Mouse (Mus musculus): ENCODE measurements around the gene Dazap1. TPM values are rescaled to one million over a fixed set of nuclear protein-coding genes. Genes with fewer than 3 reads are reported as not detected.
"Not testable (repeated sequence)": the region's sequence is repeated elsewhere in the genome, so short reads cannot be mapped to it uniquely, and the experiment has no call there.

Dazap1 gene
- polyA plus RNA-seq, 1 experiment from 2014 or later, result 53.1 TPM

GRCm38 (mm10) chr10:80237020-80237419, 24.3 kb upstream of the Dazap1 start:
- Histone ChIP-seq H3K4me1 (replicated peaks) (peaks cover 13% of the 10 kb centered on the region), H3K9me3 (no peaks in the 10 kb centered on the region), H3K27ac (no peak overlapping the region), H3K4me3 (replicated peaks) (no peak overlapping the region), H3K27me3 (replicated peaks) (no peaks in the 10 kb centered on the region), H3K36me3 (peaks cover 81% of the 10 kb centered on the region), H3K9ac (no peak overlapping the region), H3K4me2 (replicated peaks) (no peak overlapping the region)
- WGBS, result 91% methylated on average over 4 of the region's 4 CpGs
- ATAC-seq, result no peak

GRCm38 (mm10) chr10:80238306-80238705, 23.0 kb upstream of the Dazap1 start:
- no peaks in the 10 kb centered on the region for H3K27me3 ChIP-seq (replicated peaks)
- H3K4me3 ChIP-seq (replicated peaks), result no peak overlapping the region
- no peak overlapping the region for H3K9ac ChIP-seq
- ATAC-seq, result no peak
- peaks cover 79% of the 10 kb centered on the region for H3K36me3 ChIP-seq
- 92% methylated on average over 3 of the region's 3 CpGs for WGBS
- no peak overlapping the region for H3K4me2 ChIP-seq (replicated peaks)
- no peaks in the 10 kb centered on the region for H3K9me3 ChIP-seq
- H3K4me1 ChIP-seq (replicated peaks), result peaks cover 5% of the 10 kb centered on the region; the same call in 1 of the 2 replicates
- H3K27ac ChIP-seq, result no peak overlapping the region

GRCm38 (mm10) chr10:80239791-80240190, 21.5 kb upstream of the Dazap1 start:
- Histone ChIP-seq H3K9me3 (no peaks in the 10 kb centered on the region), H3K27me3 (replicated peaks) (no peaks in the 10 kb centered on the region), H3K9ac (no peak overlapping the region), H3K4me1 (replicated peaks) (0 out of 2 replicates have a peak, but pooled peaks cover 3% of the 10 kb centered on the region), H3K4me2 (replicated peaks) (no peak overlapping the region), H3K36me3 (peaks cover 80% of the 10 kb centered on the region), H3K27ac (no peak overlapping the region), H3K4me3 (replicated peaks) (no peak overlapping the region)
- no peak for ATAC-seq
- 82% methylated on average over 6 of the region's 6 CpGs for WGBS

GRCm38 (mm10) chr10:80242088-80242487, 19.2 kb upstream of the Dazap1 start:
- H3K27ac ChIP-seq, result no peak overlapping the region
- no peak overlapping the region for H3K4me2 ChIP-seq (replicated peaks)
- H3K36me3 ChIP-seq, result peaks cover 65% of the 10 kb centered on the region
- no peak overlapping the region for H3K4me3 ChIP-seq (replicated peaks)
- no peaks in the 10 kb centered on the region for H3K9me3 ChIP-seq
- WGBS, result 70% methylated on average over 9 of the region's 9 CpGs
- H3K4me1 ChIP-seq (replicated peaks), result 0 out of 2 replicates have a peak, but pooled peaks cover 3% of the 10 kb centered on the region
- no peak overlapping the region for H3K9ac ChIP-seq
- H3K27me3 ChIP-seq (replicated peaks), result no peaks in the 10 kb centered on the region
- no peak for ATAC-seq

GRCm38 (mm10) chr10:80242607-80243006, 18.7 kb upstream of the Dazap1 start:
- Histone ChIP-seq H3K4me3 (replicated peaks) (no peak overlapping the region), H3K4me2 (replicated peaks) (no peak overlapping the region), H3K9me3 (no peaks in the 10 kb centered on the region), H3K36me3 (peaks cover 62% of the 10 kb centered on the region), H3K27ac (no peak overlapping the region), H3K27me3 (replicated peaks) (no peaks in the 10 kb centered on the region), H3K9ac (no peak overlapping the region), H3K4me1 (replicated peaks) (0 out of 2 replicates have a peak, but pooled peaks cover 3% of the 10 kb centered on the region)
- WGBS, result 92% methylated on average over 3 of the region's 3 CpGs
- ATAC-seq, result no peak

GRCm38 (mm10) chr10:80244791-80245399, 16.4 kb upstream of the Dazap1 start:
- Histone ChIP-seq H3K36me3 (peaks cover 45% of the 10 kb centered on the region), H3K27ac (peak overlapping the region; percentile 36), H3K4me2 (replicated peaks) (no peak overlapping the region), H3K4me1 (replicated peaks) (peaks cover 10% of the 10 kb centered on the region; the same call in 1 of the 2 replicates), H3K9ac (no peak overlapping the region), H3K9me3 (no peaks in the 10 kb centered on the region), H3K27me3 (replicated peaks) (no peaks in the 10 kb centered on the region), H3K4me3 (replicated peaks) (no peak overlapping the region)
- no peak for ATAC-seq
- WGBS, result 34% methylated on average over 5 of the region's 5 CpGs

- WGBS, result 4% methylated on average over 4 of the region's 4 CpGs
- Histone ChIP-seq H3K27me3 (replicated peaks) (no peaks in the 10 kb centered on the region), H3K9ac (no peak overlapping the region), H3K27ac (peak overlapping the region; percentile 36; the same call in 1 of the 2 replicates), H3K36me3 (peaks cover 38% of the 10 kb centered on the region), H3K4me2 (replicated peaks) (no peak overlapping the region), H3K4me3 (replicated peaks) (no peak overlapping the region), H3K4me1 (replicated peaks) (peaks cover 17% of the 10 kb centered on the region), H3K9me3 (no peaks in the 10 kb centered on the region)
- no peak for ATAC-seq
These were observed 15.7 kb upstream of the Dazap1 start for GRCm38 (mm10) chr10:80245600-80245999.

GRCm38 (mm10) chr10:80247849-80248248, 13.4 kb upstream of the Dazap1 start:
- Histone ChIP-seq H3K4me3 (replicated peaks) (no peak overlapping the region), H3K27ac (no peak overlapping the region), H3K4me1 (replicated peaks) (peaks cover 20% of the 10 kb centered on the region), H3K36me3 (peaks cover 25% of the 10 kb centered on the region), H3K9ac (no peak overlapping the region), H3K9me3 (no peaks in the 10 kb centered on the region), H3K4me2 (replicated peaks) (no peak overlapping the region), H3K27me3 (replicated peaks) (no peaks in the 10 kb centered on the region)
- no peak for ATAC-seq
- WGBS, result 46% methylated on average over 6 of the region's 6 CpGs

- Histone ChIP-seq H3K36me3 (peaks cover 24% of the 10 kb centered on the region), H3K4me3 (replicated peaks) (peak overlapping the region; percentile 73), H3K4me1 (replicated peaks) (peaks cover 20% of the 10 kb centered on the region), H3K4me2 (replicated peaks) (peak overlapping the region; percentile 80)
- not testable (repeated sequence) for H3K9me3 ChIP-seq; H3K27me3 ChIP-seq (replicated peaks); H3K27ac ChIP-seq; H3K9ac ChIP-seq; ATAC-seq
- WGBS, result 26% methylated on average over 3 of the region's 3 CpGs
These were observed 12.8 kb upstream of the Dazap1 start for GRCm38 (mm10) chr10:80248437-80248836.

GRCm38 (mm10) chr10:80248971-80249640, 12.2 kb upstream of the Dazap1 start, which contains the start of gene Ndufs7:
Gene Ndufs7 (plus strand): TSS chr10:80249121.
- ATAC-seq, result peak; percentile 94
- H3K27ac ChIP-seq, result peak within 1 kb of the TSS; percentile 90
- H3K4me2 ChIP-seq (replicated peaks), result peak within 1 kb of the TSS; percentile 80
- H3K9ac ChIP-seq, result peak within 1 kb of the TSS; percentile 75
- no peaks in the 10 kb centered on the region for H3K27me3 ChIP-seq (replicated peaks)
- peaks cover 20% of the 10 kb centered on the region for H3K4me1 ChIP-seq (replicated peaks)
- under 1% methylated on average over 53 of the region's 53 CpGs for WGBS
- peaks cover 21% of the 10 kb centered on the region for H3K36me3 ChIP-seq
- peak within 1 kb of the TSS; percentile 73 for H3K4me3 ChIP-seq (replicated peaks)
- H3K9me3 ChIP-seq, result no peaks in the 10 kb centered on the region

- Histone ChIP-seq H3K9me3 (no peaks in the 10 kb centered on the region), H3K4me1 (replicated peaks) (peaks cover 23% of the 10 kb centered on the region), H3K9ac (peak overlapping the region; percentile 75), H3K4me2 (replicated peaks) (peak overlapping the region; percentile 80), H3K4me3 (replicated peaks) (peak overlapping the region; percentile 73), H3K27ac (peak overlapping the region; percentile 90), H3K36me3 (peaks cover 23% of the 10 kb centered on the region), H3K27me3 (replicated peaks) (no peaks in the 10 kb centered on the region)
- 40% methylated on average over 2 of the region's 2 CpGs for WGBS
- ATAC-seq, result no peak
These were observed 11.2 kb upstream of the Dazap1 start for GRCm38 (mm10) chr10:80250059-80250458.

- Histone ChIP-seq H3K9me3 (no peaks in the 10 kb centered on the region), H3K36me3 (peaks cover 24% of the 10 kb centered on the region), H3K27me3 (replicated peaks) (no peaks in the 10 kb centered on the region), H3K4me2 (replicated peaks) (peak overlapping the region; percentile 80), H3K27ac (no peak overlapping the region), H3K9ac (peak overlapping the region; percentile 75), H3K4me1 (replicated peaks) (peaks cover 23% of the 10 kb centered on the region), H3K4me3 (replicated peaks) (no peak overlapping the region)
- 86% methylated on average over 4 of the region's 4 CpGs for WGBS
- ATAC-seq, result no peak
These were observed 10.7 kb upstream of the Dazap1 start for GRCm38 (mm10) chr10:80250573-80250972.
